Mouse (Mus musculus): ENCODE measurements at regions not wholly inside any gene's neighbourhood (a gene's known extent, or its start where the extent isn't known, plus 50 kb on each side); places are given as distances from the start of the nearest gene placed in this dataset.

DNA sequence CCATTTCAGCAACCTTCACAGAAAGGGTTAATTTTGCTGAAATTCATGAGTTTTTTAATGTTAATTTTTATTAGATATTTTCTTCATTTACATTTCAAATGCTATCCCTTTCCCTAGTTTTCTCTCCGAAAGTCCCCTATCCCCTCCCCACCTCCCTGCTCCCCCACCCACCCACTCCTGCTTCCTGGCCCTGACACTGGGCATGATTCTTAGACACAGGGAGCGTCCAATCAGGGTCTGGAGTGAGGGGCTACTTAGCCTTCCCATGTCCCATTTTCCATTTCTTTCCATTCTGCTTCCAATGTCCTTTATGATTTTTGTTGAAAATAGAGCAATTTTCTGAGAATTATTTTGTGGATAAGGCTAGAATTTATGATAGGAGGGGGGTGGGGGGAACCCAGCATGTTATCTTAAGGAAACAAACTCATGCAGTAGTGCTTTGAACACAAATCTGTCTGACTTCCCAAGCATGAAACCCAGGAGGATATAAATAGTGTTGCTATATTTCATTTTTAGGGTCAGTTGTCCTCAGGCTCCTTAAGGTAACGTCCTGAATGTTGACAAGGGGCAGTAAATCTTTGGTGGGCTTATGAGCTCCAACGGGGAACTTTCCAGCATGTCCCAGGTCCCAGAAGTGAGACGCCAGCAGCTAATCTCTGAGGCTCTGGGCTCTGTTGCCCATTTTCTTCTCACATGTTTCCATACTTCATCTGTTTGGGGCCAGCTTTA is 254.0 kb downstream of the 4930544G11Rik start:
- Histone ChIP-seq H3K9me3 (ENCODE audit: low read length) (no peaks in the 10 kb centered on the region), H3K36me3 (ENCODE audit: insufficient read depth, low read length) (no peaks in the 10 kb centered on the region), H3K4me3 (ENCODE audit: low read length) (no peak overlapping the region), H3K4me1 (ENCODE audit: insufficient read depth, low read length) (peaks cover 11% of the 10 kb centered on the region; the same call in 1 of the 2 replicates), H3K4me2 (replicated peaks; ENCODE audit: low read depth, low read length) (peak overlapping the region; percentile 4; the same call in 1 of the 2 replicates), H3K9ac (replicated peaks; ENCODE audit: low read length) (no peak overlapping the region), H3K27me3 (ENCODE audit: insufficient read depth, low read length) (no peaks in the 10 kb centered on the region), H3K27ac (ENCODE audit: low read length) (0 out of 2 replicates have a peak overlapping the region, but pooled peaks have one; percentile 10)
- 15% methylated on average over 5 of the region's 5 CpGs for WGBS
- peak; percentile 86; the same call in 1 of the 2 replicates for ATAC-seq (ENCODE audit: low FRiP score, low TSS enrichment)

DNA sequence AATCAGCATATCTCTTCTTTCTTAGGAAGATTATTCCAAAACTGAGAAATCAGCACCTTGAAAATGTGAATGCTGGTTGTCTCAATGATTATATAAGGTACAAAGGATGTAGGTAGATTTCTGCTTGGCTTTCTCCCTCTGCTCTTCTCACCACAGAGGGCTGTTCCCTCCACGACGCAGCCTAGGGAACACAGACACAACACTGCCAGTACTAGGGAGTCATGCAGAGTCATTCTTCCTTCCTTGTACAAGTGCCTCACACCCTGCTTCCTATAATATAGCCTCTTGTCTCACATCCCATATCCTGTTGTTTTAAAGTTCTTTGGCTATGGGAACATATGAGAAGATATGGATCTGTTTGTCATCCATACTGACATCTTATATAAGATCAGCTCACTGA is 265.1 kb downstream of the 4930544G11Rik start:
- no peaks in the 10 kb centered on the region for H3K4me1 ChIP-seq (ENCODE audit: insufficient read depth, low read length)

DNA sequence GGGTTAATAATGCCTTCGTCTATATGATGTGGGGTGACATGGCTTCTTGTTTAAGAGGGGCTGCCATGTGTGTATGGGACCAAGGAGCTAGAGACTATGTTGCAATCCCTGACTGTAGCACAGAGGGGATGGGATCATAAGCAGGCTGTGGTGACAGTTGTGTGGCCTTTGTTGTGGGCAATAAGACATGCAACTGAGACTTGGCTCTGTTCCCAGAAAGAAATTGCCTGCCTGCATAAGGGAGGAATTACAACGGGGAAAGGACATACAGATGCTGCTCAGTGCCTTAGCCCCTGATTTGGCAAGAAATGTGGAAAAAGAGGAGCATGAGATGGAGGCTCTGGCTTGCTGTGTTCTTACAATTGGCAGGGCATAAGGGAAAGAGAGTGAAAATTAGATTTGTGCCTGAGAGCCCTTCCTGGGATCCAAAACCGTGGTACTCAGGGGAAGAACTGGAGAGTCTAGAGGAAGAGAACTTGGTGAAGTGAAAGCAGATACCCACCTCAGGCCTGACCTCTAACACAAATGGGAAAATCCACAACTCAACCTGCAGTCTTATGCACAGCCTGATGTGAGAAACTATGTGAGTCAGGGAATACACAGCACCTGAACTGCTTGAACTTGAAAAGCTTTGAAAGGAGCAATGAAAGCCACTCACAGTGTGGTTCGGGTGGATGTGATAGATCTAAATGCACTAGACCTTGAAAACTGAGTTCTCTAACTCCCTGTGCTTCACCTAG is 271.9 kb downstream of the 4930544G11Rik start:
- ATAC-seq (ENCODE audit: low FRiP score, low TSS enrichment), result 0 out of 2 replicates have a peak, but pooled peaks have one; percentile 51

More for the DNA sequence above, 265.1 kb downstream of the 4930544G11Rik start:
- H3K9me3 ChIP-seq (ENCODE audit: low read length), result no peaks in the 10 kb centered on the region
- no peak overlapping the region for H3K9ac ChIP-seq (replicated peaks; ENCODE audit: low read length)
- H3K36me3 ChIP-seq (ENCODE audit: insufficient read depth, low read length), result no peaks in the 10 kb centered on the region
- no peaks in the 10 kb centered on the region for H3K27me3 ChIP-seq (ENCODE audit: insufficient read depth, low read length)
- H3K4me3 ChIP-seq (ENCODE audit: low read length), result no peak overlapping the region
- WGBS, result 78% methylated on average over 2 of the region's 2 CpGs
- H3K27ac ChIP-seq (ENCODE audit: low read length), result no peak overlapping the region
- ATAC-seq (ENCODE audit: low FRiP score, low TSS enrichment), result no peak
- H3K4me2 ChIP-seq (replicated peaks; ENCODE audit: low read depth, low read length), result no peak overlapping the region

GRCm38 (mm10) chr6:66236368-66236767 is 284.0 kb downstream of the 4930544G11Rik start:
- no peak overlapping the region for H3K27ac ChIP-seq (ENCODE audit: low read length)
- H3K4me2 ChIP-seq (replicated peaks; ENCODE audit: low read depth, low read length), result no peak overlapping the region
- H3K4me3 ChIP-seq (ENCODE audit: low read length), result no peak overlapping the region
- no peaks in the 10 kb centered on the region for H3K4me1 ChIP-seq (ENCODE audit: insufficient read depth, low read length)
- H3K27me3 ChIP-seq (ENCODE audit: insufficient read depth, low read length), result no peaks in the 10 kb centered on the region
- no peaks in the 10 kb centered on the region for H3K36me3 ChIP-seq (ENCODE audit: insufficient read depth, low read length)
- peaks cover 3% of the 10 kb centered on the region; the same call in 1 of the 2 replicates for H3K9me3 ChIP-seq (ENCODE audit: low read length)
- no peak overlapping the region for H3K9ac ChIP-seq (replicated peaks; ENCODE audit: low read length)
- ATAC-seq (ENCODE audit: low FRiP score, low TSS enrichment), result no peak
- 82% methylated on average over 2 of the region's 2 CpGs for WGBS

More for the DNA sequence above, 271.9 kb downstream of the 4930544G11Rik start:
- Histone ChIP-seq H3K9me3 (ENCODE audit: low read length) (no peaks in the 10 kb centered on the region), H3K4me3 (ENCODE audit: low read length) (no peak overlapping the region), H3K27ac (ENCODE audit: low read length) (no peak overlapping the region), H3K4me2 (replicated peaks; ENCODE audit: low read depth, low read length) (no peak overlapping the region), H3K27me3 (ENCODE audit: insufficient read depth, low read length) (no peaks in the 10 kb centered on the region), H3K9ac (replicated peaks; ENCODE audit: low read length) (no peak overlapping the region), H3K4me1 (ENCODE audit: insufficient read depth, low read length) (no peaks in the 10 kb centered on the region), H3K36me3 (ENCODE audit: insufficient read depth, low read length) (no peaks in the 10 kb centered on the region)
- 53% methylated on average over 4 of the region's 4 CpGs for WGBS

DNA sequence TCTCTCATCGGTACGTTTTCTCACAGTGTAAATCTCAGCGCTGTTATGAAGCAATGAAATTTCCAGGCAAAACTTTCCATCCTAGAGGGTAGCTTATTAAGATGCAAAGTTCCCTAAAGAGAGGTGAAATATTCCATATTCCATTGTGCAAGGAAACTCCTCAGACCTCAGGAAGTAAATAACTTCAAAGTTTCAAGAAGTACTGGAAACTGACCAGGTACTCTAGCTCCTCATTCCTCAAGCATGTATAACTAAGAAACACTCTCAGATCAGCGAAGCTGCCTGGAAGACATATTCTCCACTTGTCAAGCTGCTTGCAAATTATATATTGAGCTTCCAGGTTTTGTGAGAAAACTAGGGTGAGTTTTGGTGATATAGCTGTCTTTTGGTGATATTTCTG is 279.8 kb upstream of the Mad2l1 start:
- no peaks in the 10 kb centered on the region for H3K27me3 ChIP-seq (ENCODE audit: insufficient read depth, low read length)

DNA sequence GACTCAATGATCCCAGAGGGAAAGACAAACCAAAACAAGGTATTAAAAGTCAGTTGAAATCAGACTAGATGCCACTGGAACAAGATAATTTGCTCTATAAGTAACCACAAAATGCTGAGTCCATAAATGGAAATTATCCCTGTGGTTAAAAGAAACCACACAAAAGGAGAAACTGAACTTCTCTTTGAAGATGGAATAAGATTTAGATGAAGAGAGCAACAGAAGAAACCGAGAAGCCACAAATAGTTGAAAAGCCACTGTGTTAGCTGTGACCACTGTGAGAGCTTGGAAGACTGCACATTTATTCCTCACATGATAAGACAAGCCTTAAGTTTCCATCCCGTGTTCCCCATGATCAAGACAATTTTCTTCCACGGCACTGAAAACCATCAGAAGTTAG is 271.8 kb upstream of the Mad2l1 start:
- no peak overlapping the region for H3K27ac ChIP-seq (ENCODE audit: low read length)
- no peaks in the 10 kb centered on the region for H3K36me3 ChIP-seq (ENCODE audit: insufficient read depth, low read length)
- H3K9me3 ChIP-seq (ENCODE audit: low read length), result no peaks in the 10 kb centered on the region
- no peak overlapping the region for H3K4me2 ChIP-seq (replicated peaks; ENCODE audit: low read depth, low read length)
- H3K27me3 ChIP-seq (ENCODE audit: insufficient read depth, low read length), result no peaks in the 10 kb centered on the region
- WGBS, result 85% methylated on average over 3 of the region's 3 CpGs
- H3K9ac ChIP-seq (replicated peaks; ENCODE audit: low read length), result no peak overlapping the region
- H3K4me3 ChIP-seq (ENCODE audit: low read length), result no peak overlapping the region
- H3K4me1 ChIP-seq (ENCODE audit: insufficient read depth, low read length), result no peaks in the 10 kb centered on the region
- ATAC-seq (ENCODE audit: low FRiP score, low TSS enrichment), result no peak

More for the DNA sequence above, 279.8 kb upstream of the Mad2l1 start:
- Histone ChIP-seq H3K36me3 (ENCODE audit: insufficient read depth, low read length) (no peaks in the 10 kb centered on the region), H3K9ac (replicated peaks; ENCODE audit: low read length) (no peak overlapping the region), H3K4me2 (replicated peaks; ENCODE audit: low read depth, low read length) (no peak overlapping the region), H3K4me3 (ENCODE audit: low read length) (no peak overlapping the region), H3K27ac (ENCODE audit: low read length) (no peak overlapping the region), H3K9me3 (ENCODE audit: low read length) (no peaks in the 10 kb centered on the region), H3K4me1 (ENCODE audit: insufficient read depth, low read length) (no peaks in the 10 kb centered on the region)
- no peak for ATAC-seq (ENCODE audit: low FRiP score, low TSS enrichment)
- 86% methylated on average over 4 of the region's 4 CpGs for WGBS

- no peaks in the 10 kb centered on the region for H3K36me3 ChIP-seq (ENCODE audit: insufficient read depth, low read length)
- no peak overlapping the region for H3K4me3 ChIP-seq (ENCODE audit: low read length)
- no peak overlapping the region for H3K9ac ChIP-seq (replicated peaks; ENCODE audit: low read length)
- no peaks in the 10 kb centered on the region for H3K9me3 ChIP-seq (ENCODE audit: low read length)
- 71% methylated on average over 1 of the region's 1 CpGs for WGBS
- no peak overlapping the region for H3K27ac ChIP-seq (ENCODE audit: low read length)
- H3K4me2 ChIP-seq (replicated peaks; ENCODE audit: low read depth, low read length), result no peak overlapping the region
- H3K4me1 ChIP-seq (ENCODE audit: insufficient read depth, low read length), result no peaks in the 10 kb centered on the region
- no peak for ATAC-seq (ENCODE audit: low FRiP score, low TSS enrichment)
- no peaks in the 10 kb centered on the region for H3K27me3 ChIP-seq (ENCODE audit: insufficient read depth, low read length)
These were observed 271.3 kb upstream of the Mad2l1 start for GRCm38 (mm10) chr6:66263918-66264317.

GRCm38 (mm10) chr6:66268427-66268826 is 266.8 kb upstream of the Mad2l1 start:
- H3K36me3 ChIP-seq (ENCODE audit: insufficient read depth, low read length), result no peaks in the 10 kb centered on the region
- no peak overlapping the region for H3K4me2 ChIP-seq (replicated peaks; ENCODE audit: low read depth, low read length)
- H3K9me3 ChIP-seq (ENCODE audit: low read length), result no peaks in the 10 kb centered on the region
- H3K27me3 ChIP-seq (ENCODE audit: insufficient read depth, low read length), result no peaks in the 10 kb centered on the region
- WGBS, result 68% methylated on average over 3 of the region's 3 CpGs
- no peak overlapping the region for H3K27ac ChIP-seq (ENCODE audit: low read length)
- ATAC-seq (ENCODE audit: low FRiP score, low TSS enrichment), result no peak
- no peak overlapping the region for H3K9ac ChIP-seq (replicated peaks; ENCODE audit: low read length)
- no peak overlapping the region for H3K4me3 ChIP-seq (ENCODE audit: low read length)
- no peaks in the 10 kb centered on the region for H3K4me1 ChIP-seq (ENCODE audit: insufficient read depth, low read length)

GRCm38 (mm10) chr6:66271414-66272206 is 263.6 kb upstream of the Mad2l1 start:
- H3K27me3 ChIP-seq (ENCODE audit: insufficient read depth, low read length), result no peaks in the 10 kb centered on the region
- no peak overlapping the region for H3K4me2 ChIP-seq (replicated peaks; ENCODE audit: low read depth, low read length)
- ATAC-seq (ENCODE audit: low FRiP score, low TSS enrichment), result no peak
- no peak overlapping the region for H3K27ac ChIP-seq (ENCODE audit: low read length)
- H3K4me3 ChIP-seq (ENCODE audit: low read length), result no peak overlapping the region
- no peaks in the 10 kb centered on the region for H3K4me1 ChIP-seq (ENCODE audit: insufficient read depth, low read length)
- no peaks in the 10 kb centered on the region for H3K36me3 ChIP-seq (ENCODE audit: insufficient read depth, low read length)
- H3K9ac ChIP-seq (replicated peaks; ENCODE audit: low read length), result no peak overlapping the region
- no peaks in the 10 kb centered on the region for H3K9me3 ChIP-seq (ENCODE audit: low read length)
- WGBS, result 76% methylated on average over 6 of the region's 6 CpGs
